Mouse (Mus musculus): ENCODE data around the gene Jagn1.

Gene Jagn1

GRCm38 (mm10) chr6:113434691-113435090, 7.7 kb upstream of the Jagn1 start:
- DNase-seq (ENCODE audit: low spot score in 2 of 2): no peak

- DNase-seq (ENCODE audit: low spot score in 2 of 2): no peak
Measured at GRCm38 (mm10) chr6:113435664-113436205, 6.6 kb upstream of the Jagn1 start, which contains the start of gene Cidec. Gene Cidec, minus strand, starts transcription at chr6:113435760.

- no peak for DNase-seq (ENCODE audit: low spot score in 2 of 2)
Measured at GRCm38 (mm10) chr6:113437135-113437534, 5.2 kb upstream of the Jagn1 start.

GRCm38 (mm10) chr6:113438721-113439430, 3.5 kb upstream of the Jagn1 start:
- DNase-seq (ENCODE audit: low spot score in 2 of 2): no peak

- DNase-seq (ENCODE audit: low spot score in 2 of 2): no peak
Measured at GRCm38 (mm10) chr6:113440686-113441085, 1.7 kb upstream of the Jagn1 start.

GRCm38 (mm10) chr6:113441147-113441680, 1.2 kb upstream of the Jagn1 start:
- peak in 1 of 2 experiments; percentile 77 for DNase-seq (ENCODE audit: low spot score in 2 of 2)

GRCm38 (mm10) chr6:113442087-113442441, 305 bp upstream of the Jagn1 start:
- DNase-seq (ENCODE audit: low spot score in 2 of 2): no peak

- DNase-seq (ENCODE audit: low spot score in 2 of 2): no peak
Measured at GRCm38 (mm10) chr6:113443091-113443490, 722 bp downstream of the Jagn1 start.

GRCm38 (mm10) chr6:113444207-113444965, 2.0 kb downstream of the Jagn1 start:
- no peak for DNase-seq (ENCODE audit: low spot score in 2 of 2)

GRCm38 (mm10) chr6:113447639-113448038, 5.3 kb downstream of the Jagn1 start:
- DNase-seq (ENCODE audit: low spot score in 2 of 2): no peak

- DNase-seq (ENCODE audit: low spot score in 2 of 2): no peak
Measured at GRCm38 (mm10) chr6:113451839-113452238, 9.5 kb downstream of the Jagn1 start.

- DNase-seq (ENCODE audit: low spot score in 2 of 2): no peak
Measured at GRCm38 (mm10) chr6:113455007-113455406, 12.6 kb downstream of the Jagn1 start.

- no peak for DNase-seq (ENCODE audit: low spot score in 2 of 2)
Measured at GRCm38 (mm10) chr6:113457952-113458534, 15.7 kb downstream of the Jagn1 start, which contains the start of gene Il17re. Gene Il17re, plus strand, starts transcription at chr6:113458484.

- DNase-seq (ENCODE audit: low spot score in 2 of 2): no peak
Measured at GRCm38 (mm10) chr6:113458635-113459034, 16.3 kb downstream of the Jagn1 start.

GRCm38 (mm10) chr6:113464040-113464439, 21.7 kb downstream of the Jagn1 start:
- DNase-seq (ENCODE audit: low spot score in 2 of 2): no peak

- DNase-seq (ENCODE audit: low spot score in 2 of 2): no peak
Measured at GRCm38 (mm10) chr6:113465602-113466001, 23.2 kb downstream of the Jagn1 start.

- no peak for DNase-seq (ENCODE audit: low spot score in 2 of 2)
Measured at GRCm38 (mm10) chr6:113468512-113468911, 26.1 kb downstream of the Jagn1 start.

GRCm38 (mm10) chr6:113469021-113469420, 26.7 kb downstream of the Jagn1 start:
- DNase-seq (ENCODE audit: low spot score in 2 of 2): peak in 1 of 2 experiments; percentile 77

- DNase-seq (ENCODE audit: low spot score in 2 of 2): peak in 1 of 2 experiments; percentile 75
Measured at GRCm38 (mm10) chr6:113469432-113469831, 27.1 kb downstream of the Jagn1 start.

- DNase-seq (ENCODE audit: low spot score in 2 of 2): no peak
Measured at GRCm38 (mm10) chr6:113471297-113471936, 29.0 kb downstream of the Jagn1 start, which contains the start of gene Il17rc. Gene Il17rc, plus strand, starts transcription at chr6:113471427.

- DNase-seq (ENCODE audit: low spot score in 2 of 2): no peak
Measured at GRCm38 (mm10) chr6:113472061-113472460, 29.7 kb downstream of the Jagn1 start.

Measured in left cerebral cortex, adult 9 months (tissue).